Mouse (Mus musculus): ENCODE data around the gene Mettl26.

- TF ChIP-seq CTCF (IDR thresholded peaks at IDR 0.05) = no peak
- TF ChIP-seq EP300 (IDR thresholded peaks at IDR 0.05) = no peak
Observed at GRCm38 (mm10) chr17:25919144-25919785, 44.4 kb downstream of the Mettl26 start, which contains the start of gene Rab40c.

All from lung, postnatal 0 days (tissue).